Mouse (Mus musculus): ENCODE measurements at regions not wholly inside any gene's neighbourhood (a gene's known extent, or its start where the extent isn't known, plus 50 kb on each side); places are given as distances from the start of the nearest gene placed in this dataset.

DNA sequence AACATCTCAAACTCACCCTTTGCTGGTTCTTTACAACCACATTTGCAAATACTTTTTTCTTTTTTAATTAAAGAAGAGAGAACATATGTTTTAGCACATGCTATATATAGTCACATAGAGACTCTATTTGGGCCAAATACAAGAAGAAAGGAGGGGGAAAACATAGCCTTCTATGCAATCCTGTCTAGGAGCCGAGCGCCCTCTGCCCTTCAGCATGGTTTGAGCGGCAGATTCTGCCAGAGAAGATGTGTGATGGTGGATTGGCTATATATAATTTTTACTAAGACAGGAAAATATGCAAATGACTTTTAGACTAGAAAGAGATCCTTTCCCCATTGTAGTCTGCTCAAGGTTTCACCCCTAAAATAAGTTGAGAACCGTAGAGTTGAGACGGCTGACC, 60.0 kb upstream of the Myom1 start:
- no peaks in the 10 kb centered on the region for H3K4me1 ChIP-seq (ENCODE audit: control insufficient read depth, insufficient read depth, low read length)
- no peak for TF ChIP-seq POLR2A (IDR thresholded peaks at IDR 0.05; ENCODE audit: low read depth, low read length)
- TF ChIP-seq CTCF (IDR thresholded peaks at IDR 0.05; ENCODE audit: borderline replicate concordance, insufficient read depth, low read length): no peak
- no peak overlapping the region for H3K4me3 ChIP-seq (ENCODE audit: insufficient read depth, low read length)
- no peak overlapping the region for H3K27ac ChIP-seq (ENCODE audit: insufficient read depth, low read length)

- Histone ChIP-seq H3K27ac (ENCODE audit: insufficient read depth, low read length) (no peak overlapping the region), H3K4me1 (ENCODE audit: control insufficient read depth, insufficient read depth, low read length) (no peaks in the 10 kb centered on the region), H3K4me3 (ENCODE audit: insufficient read depth, low read length) (no peak overlapping the region)
- TF ChIP-seq POLR2A (IDR thresholded peaks at IDR 0.05; ENCODE audit: low read depth, low read length) (no peak), CTCF (IDR thresholded peaks at IDR 0.05; ENCODE audit: borderline replicate concordance, insufficient read depth, low read length) (no peak)
These were observed 68.2 kb upstream of the Myom1 start for GRCm38 (mm10) chr17:70934258-70934657.

- TF ChIP-seq CTCF (IDR thresholded peaks at IDR 0.05; ENCODE audit: borderline replicate concordance, insufficient read depth, low read length) (no peak), POLR2A (IDR thresholded peaks at IDR 0.05; ENCODE audit: low read depth, low read length) (no peak)
- Histone ChIP-seq H3K4me1 (ENCODE audit: control insufficient read depth, insufficient read depth, low read length) (no peaks in the 10 kb centered on the region), H3K27ac (ENCODE audit: insufficient read depth, low read length) (no peak overlapping the region), H3K4me3 (ENCODE audit: insufficient read depth, low read length) (no peak overlapping the region)
These were observed 69.0 kb upstream of the Myom1 start for GRCm38 (mm10) chr17:70933122-70934050.

DNA sequence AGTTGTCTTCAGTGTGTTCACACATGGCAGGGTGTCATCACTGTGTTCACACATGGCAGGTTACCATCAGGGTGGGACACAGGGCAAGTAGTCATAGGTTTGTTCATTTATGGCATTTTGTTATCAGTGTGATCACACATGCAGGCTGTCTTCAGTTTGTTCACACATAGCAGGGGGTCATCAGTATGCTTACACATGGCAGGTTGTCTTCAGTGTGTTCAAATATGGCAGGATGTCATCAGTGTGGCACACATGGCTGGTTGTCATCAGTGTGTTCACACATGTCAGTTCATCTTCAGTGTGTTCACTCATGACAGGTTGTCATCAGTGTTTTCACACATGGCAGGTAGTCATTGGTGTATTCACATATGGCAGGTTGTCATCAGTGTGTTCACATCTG, 69.9 kb upstream of the Myom1 start:
- no peak overlapping the region for H3K4me3 ChIP-seq (ENCODE audit: insufficient read depth, low read length)
- H3K4me1 ChIP-seq (ENCODE audit: control insufficient read depth, insufficient read depth, low read length): no peaks in the 10 kb centered on the region
- no peak overlapping the region for H3K27ac ChIP-seq (ENCODE audit: insufficient read depth, low read length)
- 0 out of 2 replicates have a peak, but pooled peaks have one; percentile 5 for TF ChIP-seq POLR2A (IDR thresholded peaks at IDR 0.05; ENCODE audit: low read depth, low read length)
- TF ChIP-seq CTCF (IDR thresholded peaks at IDR 0.05; ENCODE audit: borderline replicate concordance, insufficient read depth, low read length): no peak

DNA sequence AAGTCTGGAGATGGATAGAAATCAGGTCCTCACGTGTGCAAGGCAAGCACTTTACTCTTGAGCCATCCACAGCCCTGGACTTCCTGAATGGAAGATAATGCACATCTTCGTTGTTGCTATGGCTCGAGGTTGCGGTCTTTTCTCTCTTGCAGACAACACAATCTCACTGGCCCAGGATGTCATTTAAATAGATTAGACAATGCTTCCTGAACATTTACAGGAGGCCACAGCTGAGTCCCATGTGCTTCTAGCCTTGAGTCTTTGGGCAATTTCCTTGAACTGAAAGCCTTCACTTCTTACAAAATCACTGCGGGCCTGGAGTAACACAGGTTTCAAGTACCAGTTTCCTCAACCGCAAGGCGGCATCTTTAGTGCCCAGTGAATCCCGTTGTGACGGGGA, 71.8 kb upstream of the Myom1 start:
- no peaks in the 10 kb centered on the region for H3K4me1 ChIP-seq (ENCODE audit: control insufficient read depth, insufficient read depth, low read length)
- no peak overlapping the region for H3K27ac ChIP-seq (ENCODE audit: insufficient read depth, low read length)
- TF ChIP-seq POLR2A (IDR thresholded peaks at IDR 0.05; ENCODE audit: low read depth, low read length): no peak
- H3K4me3 ChIP-seq (ENCODE audit: insufficient read depth, low read length): no peak overlapping the region

- TF ChIP-seq POLR2A (IDR thresholded peaks at IDR 0.05; ENCODE audit: low read depth, low read length) (no peak), CTCF (IDR thresholded peaks at IDR 0.05; ENCODE audit: borderline replicate concordance, insufficient read depth, low read length) (no peak)
- Histone ChIP-seq H3K4me1 (ENCODE audit: control insufficient read depth, insufficient read depth, low read length) (no peaks in the 10 kb centered on the region), H3K27ac (ENCODE audit: insufficient read depth, low read length) (no peak overlapping the region), H3K4me3 (ENCODE audit: insufficient read depth, low read length) (no peak overlapping the region)
These were observed 72.9 kb upstream of the Myom1 start for GRCm38 (mm10) chr17:70929582-70929981.

DNA sequence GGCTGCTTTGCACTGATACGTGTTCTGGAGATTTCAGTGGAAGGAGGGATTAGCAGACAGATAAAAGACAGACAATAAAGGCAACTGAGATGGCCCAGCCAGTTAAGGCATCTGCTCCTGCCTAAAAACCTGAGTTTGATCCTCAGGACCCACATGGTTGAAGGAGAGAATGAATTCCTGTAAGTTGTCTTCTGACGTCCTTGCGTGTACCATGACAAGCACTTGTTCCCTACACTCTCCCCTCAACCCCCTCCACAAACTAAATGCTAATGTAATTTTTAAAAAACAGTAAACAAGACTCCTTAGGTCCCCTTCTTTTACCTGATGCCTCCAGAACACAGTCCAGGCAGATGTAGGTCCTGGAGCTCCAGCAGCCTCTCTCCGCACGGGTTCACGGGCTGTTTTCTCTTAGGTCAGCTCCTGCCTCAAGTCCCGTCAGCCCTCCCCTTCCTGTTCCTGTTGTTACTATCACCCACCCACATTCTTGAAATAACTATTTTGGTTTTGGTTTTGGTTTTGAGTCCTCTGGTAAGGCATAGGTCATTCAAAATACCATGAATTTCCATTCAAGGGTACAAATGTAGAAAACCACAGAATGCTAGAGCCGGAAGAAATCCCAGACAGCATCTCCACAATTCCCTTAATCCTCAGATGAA, 71.3 kb upstream of the Tgif1 start:
- no peak overlapping the region for H3K4me3 ChIP-seq (ENCODE audit: insufficient read depth, low read length)
- TF ChIP-seq CTCF (IDR thresholded peaks at IDR 0.05; ENCODE audit: borderline replicate concordance, insufficient read depth, low read length) (no peak), POLR2A (IDR thresholded peaks at IDR 0.05; ENCODE audit: low read depth, low read length) (no peak)
- H3K27ac ChIP-seq (ENCODE audit: insufficient read depth, low read length): no peak overlapping the region
- peaks cover 10% of the 10 kb centered on the region; the same call in 1 of the 2 replicates for H3K4me1 ChIP-seq (ENCODE audit: control insufficient read depth, insufficient read depth, low read length)

DNA sequence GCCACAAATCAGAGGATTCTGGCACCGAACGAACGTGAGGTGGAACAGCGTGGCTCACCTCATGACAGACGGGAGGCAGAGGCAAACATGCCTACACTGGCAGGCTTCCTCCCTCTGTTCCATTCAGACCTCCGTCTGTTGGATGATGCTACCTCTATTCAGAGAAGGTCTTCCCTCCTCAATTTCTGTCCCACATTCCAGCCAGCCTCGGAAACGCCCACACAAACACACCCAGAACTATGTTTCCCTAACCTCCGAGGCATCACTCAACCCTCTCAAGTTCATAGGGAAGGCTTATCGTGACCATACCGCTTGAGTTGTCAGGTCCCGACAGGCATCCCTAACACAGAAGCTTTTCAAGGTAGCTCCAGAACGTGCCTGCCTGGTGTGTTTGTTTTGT, 68.3 kb upstream of the Tgif1 start:
- no peak overlapping the region for H3K4me3 ChIP-seq (ENCODE audit: insufficient read depth, low read length)
- TF ChIP-seq POLR2A (IDR thresholded peaks at IDR 0.05; ENCODE audit: low read depth, low read length): no peak
- TF ChIP-seq CTCF (IDR thresholded peaks at IDR 0.05; ENCODE audit: borderline replicate concordance, insufficient read depth, low read length): no peak
- H3K4me1 ChIP-seq (ENCODE audit: control insufficient read depth, insufficient read depth, low read length): peaks cover 24% of the 10 kb centered on the region
- H3K27ac ChIP-seq (ENCODE audit: insufficient read depth, low read length): no peak overlapping the region

DNA sequence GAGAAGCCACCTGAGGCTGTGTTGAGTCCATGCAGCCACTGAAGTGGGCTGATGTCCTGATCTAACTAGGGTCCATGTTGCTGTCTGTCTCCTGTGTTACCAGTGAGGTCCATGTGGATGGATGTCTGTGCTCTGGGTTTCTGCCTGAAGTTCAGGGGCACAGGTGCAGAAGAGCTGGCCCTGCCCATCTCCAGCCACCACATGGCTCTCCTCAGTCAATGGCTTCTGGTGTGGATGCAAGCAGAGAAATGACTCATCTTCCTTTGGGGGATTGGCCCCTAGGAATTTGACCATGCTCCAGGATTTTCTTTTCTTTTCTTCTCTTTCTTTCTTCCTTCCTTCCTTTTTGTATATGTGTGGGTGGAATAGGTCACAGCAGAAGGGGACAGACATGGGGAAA, 66.8 kb upstream of the Tgif1 start:
- no peak for TF ChIP-seq POLR2A (IDR thresholded peaks at IDR 0.05; ENCODE audit: low read depth, low read length)
- TF ChIP-seq CTCF (IDR thresholded peaks at IDR 0.05; ENCODE audit: borderline replicate concordance, insufficient read depth, low read length): no peak
- H3K27ac ChIP-seq (ENCODE audit: insufficient read depth, low read length): no peak overlapping the region
- peaks cover 27% of the 10 kb centered on the region for H3K4me1 ChIP-seq (ENCODE audit: control insufficient read depth, insufficient read depth, low read length)
- no peak overlapping the region for H3K4me3 ChIP-seq (ENCODE audit: insufficient read depth, low read length)

Data from embryonic fibroblast, embryonic 13.5 days (primary cell).